Mouse (Mus musculus) intestine, postnatal 0 days (tissue): ENCODE results near the gene Prox1. TPM values are rescaled to one million over a fixed set of nuclear protein-coding genes. Genes with fewer than 3 reads are reported as not detected.
A peak's percentile ranks its signal among the peaks of the same experiment; 100 is the strongest.

Experiments used
- ATAC-seq: fragments of 200-750 bp; cut with Nextera tagmentation; 2 replicates; pipeline ENCODE4 v1.8.0; 2017; ENCODE audit warnings: mild to moderate bottlenecking, moderate TSS enrichment, moderate library complexity
- H3K27ac ChIP-seq: fragments of 300-500 bp; sonication (generic); 2 replicates; pipeline ENCODE4 v1.5.1; 2014; ENCODE audit warnings: mild to moderate bottlenecking, low read depth, low read length, moderate library complexity
- H3K27me3 ChIP-seq: fragments of 300-500 bp; sonication (generic); replicated peaks from 2 replicates; pipeline ENCODE4 v1.6.1; 2014; ENCODE audit warnings: low read length, mixed read lengths; ENCODE audit not compliant: control insufficient read depth, insufficient read depth
- H3K36me3 ChIP-seq: fragments of 300-500 bp; sonication (generic); 2 replicates; pipeline ENCODE4 v1.6.1; 2014; ENCODE audit warnings: mild to moderate bottlenecking, moderate library complexity; ENCODE audit not compliant: control insufficient read depth, insufficient read depth
- H3K4me1 ChIP-seq: fragments of 300-500 bp; sonication (generic); replicated peaks from 2 replicates; pipeline ENCODE4 v1.6.1; 2014; ENCODE audit warnings: antibody characterized with exemption, low read length, mixed read lengths; ENCODE audit not compliant: control insufficient read depth, insufficient read depth
- H3K4me2 ChIP-seq: fragments of 300-500 bp; sonication (generic); replicated peaks from 2 replicates; pipeline ENCODE4 v1.6.1; 2014; ENCODE audit warnings: low read depth, mild to moderate bottlenecking, moderate library complexity
- H3K4me3 ChIP-seq: fragments of 300-500 bp; sonication (generic); 2 replicates; pipeline ENCODE4 v1.5.1; 2014; ENCODE audit warnings: low read depth, low read length
- H3K9ac ChIP-seq: fragments of 300-500 bp; sonication (generic); 2 replicates; pipeline ENCODE4 v1.6.1; 2014; ENCODE audit warnings: mild to moderate bottlenecking, low read depth, low read length
- H3K9me3 ChIP-seq: fragments of 300-500 bp; sonication (generic); 2 replicates; pipeline ENCODE4 v1.6.1; 2016; ENCODE audit warnings: mixed run types; ENCODE audit not compliant: control insufficient read depth
- CTCF ChIP-seq: sonication (generic); IDR thresholded peaks from 2 replicates; pipeline ENCODE4 v1.5.1; 2016; ENCODE audit warnings: low read depth, mild to moderate bottlenecking, control low read depth, antibody characterized with exemption, moderate library complexity
- WGBS: fragments of 180-500 bp; shearing (Covaris S2); extraction: QIAGEN DNeasy Blood & Tissue Kit; methylation state at CpG from one replicate; pipeline ENCODE4 v1.1.7; 2014; 5-methylcytosine and 5-hydroxymethylcytosine counted together
- polyA plus RNA-seq: library from polyadenylated mRNA; unstranded; fragments of >200 nt; fragmentation: Nextera tagmentation; extraction: Ambion mirVana; gene quantifications from 2 replicates; pipeline ENCODE4 v1.2.1, GENCODE M21; 2015

The Prox1 gene
- polyA plus RNA-seq, 1 experiment from 2014 or later = 1.4 TPM

DNA sequence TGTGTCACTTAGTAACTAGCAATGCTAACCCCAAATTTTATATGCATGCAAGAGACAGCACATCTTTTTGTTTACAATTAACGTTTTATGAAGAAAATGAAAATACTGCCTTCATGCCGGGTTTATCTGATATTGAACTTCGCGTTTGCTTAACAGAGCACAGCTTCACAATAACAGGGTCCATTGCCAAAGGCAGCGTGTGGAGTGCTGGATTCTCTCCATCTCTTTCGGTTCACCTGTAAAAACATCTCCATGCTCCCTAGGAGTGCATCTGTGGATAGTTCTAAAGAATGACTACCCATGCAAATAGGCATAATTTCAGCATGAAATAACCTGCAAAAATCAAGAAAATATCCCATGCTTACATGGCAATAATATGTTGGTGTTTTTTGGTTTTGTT lies 7.0 kb downstream of the Prox1 start:
- Histone ChIP-seq H3K36me3 (no peaks in the 10 kb centered on the region), H3K27me3 (0 out of 2 replicates have a peak, but pooled peaks cover 4% of the 10 kb centered on the region), H3K9me3 (no peaks in the 10 kb centered on the region), H3K4me2 (no peak overlapping the region), H3K4me1 (no peaks in the 10 kb centered on the region), H3K4me3 (no peak overlapping the region), H3K27ac (no peak overlapping the region), H3K9ac (no peak overlapping the region)
- no peak for ATAC-seq
- 78% methylated on average over 6 of the region's 6 CpGs for WGBS
- TF ChIP-seq CTCF = no peak

DNA sequence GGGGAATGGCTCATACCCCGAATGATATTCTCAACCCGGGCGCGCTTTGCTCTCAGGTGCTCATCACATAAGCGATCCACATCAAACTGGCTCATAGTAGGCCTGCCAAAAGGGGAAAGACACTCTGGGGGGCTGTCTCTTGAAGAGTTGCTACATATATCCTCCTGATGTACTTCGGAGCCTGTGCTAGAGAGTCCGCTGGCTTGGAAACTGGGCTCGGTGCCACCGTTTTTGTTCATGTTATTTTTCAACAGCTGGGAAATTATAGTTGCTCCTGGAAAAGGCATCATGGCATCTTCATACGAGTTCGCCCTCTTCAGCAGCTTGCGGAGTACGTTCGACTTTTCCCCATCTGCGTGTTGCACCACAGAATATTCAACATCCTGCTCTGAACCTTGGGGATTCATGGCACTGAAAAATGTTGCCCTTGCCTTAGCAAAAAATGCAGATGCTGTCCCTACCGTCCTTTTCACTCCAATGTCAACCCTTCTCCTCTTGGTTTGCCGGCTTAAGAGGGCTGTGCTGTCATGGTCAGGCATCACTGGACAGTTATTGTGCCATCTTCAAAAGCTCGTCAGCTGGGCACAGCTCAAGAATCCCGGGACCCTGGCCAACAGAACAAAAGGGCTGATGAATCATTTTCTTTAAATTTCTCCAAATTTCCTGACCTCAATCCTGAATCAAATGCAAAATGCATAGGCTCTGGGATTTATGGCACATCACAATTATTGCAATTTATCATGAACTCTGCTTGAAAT lies 8.6 kb downstream of the Prox1 start:
- Histone ChIP-seq H3K9me3 (no peaks in the 10 kb centered on the region), H3K27me3 (peaks cover 4% of the 10 kb centered on the region; the same call in 1 of the 2 replicates), H3K36me3 (no peaks in the 10 kb centered on the region), H3K4me1 (no peaks in the 10 kb centered on the region), H3K4me3 (no peak overlapping the region), H3K4me2 (peak overlapping the region; percentile 35; the same call in 1 of the 2 replicates), H3K27ac (no peak overlapping the region), H3K9ac (no peak overlapping the region)
- TF ChIP-seq CTCF = no peak
- no peak for ATAC-seq
- WGBS = 73% methylated on average over 19 of the region's 19 CpGs

DNA sequence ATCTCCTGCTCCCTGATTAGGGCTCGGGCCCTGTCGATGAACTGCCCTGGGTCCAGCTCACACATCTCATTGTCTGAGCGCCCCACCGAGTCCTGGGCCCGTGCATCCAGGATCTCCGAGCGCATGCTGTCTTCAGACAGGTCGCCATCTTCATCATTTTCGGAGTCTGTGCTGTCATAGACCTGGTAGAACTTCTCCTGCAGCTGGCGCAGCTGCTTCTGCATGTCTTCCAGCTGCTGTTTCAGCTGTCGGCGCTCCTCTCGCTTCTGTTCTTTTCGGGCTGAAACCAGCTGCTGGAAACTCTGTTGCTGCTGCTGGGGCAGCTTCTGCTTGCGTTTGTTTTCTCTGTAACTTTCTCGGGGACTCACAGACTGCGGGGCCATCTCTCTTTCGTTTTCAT lies 9.2 kb downstream of the Prox1 start:
- Histone ChIP-seq H3K9me3 (no peaks in the 10 kb centered on the region), H3K27me3 (peaks cover 4% of the 10 kb centered on the region; the same call in 1 of the 2 replicates), H3K4me3 (no peak overlapping the region), H3K4me1 (no peaks in the 10 kb centered on the region), H3K9ac (no peak overlapping the region), H3K27ac (no peak overlapping the region), H3K4me2 (0 out of 2 replicates have a peak overlapping the region, but pooled peaks have one; percentile 35), H3K36me3 (no peaks in the 10 kb centered on the region)
- no peak for ATAC-seq
- 78% methylated on average over 18 of the region's 18 CpGs for WGBS
- no peak for TF ChIP-seq CTCF

DNA sequence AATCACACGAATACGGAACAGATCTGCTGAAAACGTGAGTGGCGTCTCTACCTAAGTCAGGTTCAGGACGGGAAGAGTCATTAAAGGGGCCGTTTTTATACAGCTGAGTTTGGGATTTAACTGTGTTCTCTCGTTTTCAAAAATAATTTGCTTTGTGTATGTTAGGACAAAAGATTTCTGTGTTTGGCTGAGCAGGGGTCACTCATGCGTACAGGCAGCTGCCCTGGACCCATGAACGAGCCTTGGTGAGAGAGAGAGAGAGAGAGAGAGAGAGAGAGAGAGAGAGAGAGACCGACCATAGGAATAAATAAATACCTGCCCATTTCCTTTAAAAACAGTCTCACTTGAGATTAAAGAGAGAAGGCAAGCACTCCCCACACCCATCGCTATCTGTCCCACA lies 11.1 kb downstream of the Prox1 start:
- Histone ChIP-seq H3K27me3 (peaks cover 4% of the 10 kb centered on the region; the same call in 1 of the 2 replicates), H3K9ac (no peak overlapping the region), H3K9me3 (no peaks in the 10 kb centered on the region), H3K27ac (no peak overlapping the region), H3K4me2 (no peak overlapping the region), H3K4me1 (no peaks in the 10 kb centered on the region), H3K4me3 (no peak overlapping the region), H3K36me3 (no peaks in the 10 kb centered on the region)
- ATAC-seq = no peak
- WGBS = 82% methylated on average over 11 of the region's 11 CpGs
- TF ChIP-seq CTCF = no peak

DNA sequence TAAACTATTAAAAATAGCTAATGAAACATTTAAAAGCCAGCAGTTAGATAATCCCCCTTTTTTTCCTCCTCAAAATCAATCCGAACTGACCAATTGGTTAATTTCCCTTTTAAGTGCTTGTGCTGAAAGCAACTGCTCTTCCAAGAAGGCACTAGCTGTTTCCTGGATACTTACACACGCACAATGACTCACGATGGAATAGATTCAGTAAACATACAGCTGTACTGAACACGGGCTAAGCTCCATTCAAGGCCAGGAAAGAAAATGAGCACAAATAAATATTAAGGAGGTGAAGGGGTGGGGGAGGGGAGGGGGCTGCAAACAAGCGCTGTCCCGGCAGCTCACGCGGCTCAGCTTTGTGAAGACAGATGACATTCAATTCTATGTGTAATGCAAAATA lies 14.8 kb downstream of the Prox1 start:
- Histone ChIP-seq H3K9me3 (no peaks in the 10 kb centered on the region), H3K27ac (no peak overlapping the region), H3K27me3 (peaks cover 4% of the 10 kb centered on the region; the same call in 1 of the 2 replicates), H3K9ac (no peak overlapping the region), H3K4me1 (no peaks in the 10 kb centered on the region), H3K4me3 (no peak overlapping the region), H3K4me2 (no peak overlapping the region), H3K36me3 (no peaks in the 10 kb centered on the region)
- no peak for ATAC-seq
- no peak for TF ChIP-seq CTCF
- 21% methylated on average over 8 of the region's 8 CpGs for WGBS

DNA sequence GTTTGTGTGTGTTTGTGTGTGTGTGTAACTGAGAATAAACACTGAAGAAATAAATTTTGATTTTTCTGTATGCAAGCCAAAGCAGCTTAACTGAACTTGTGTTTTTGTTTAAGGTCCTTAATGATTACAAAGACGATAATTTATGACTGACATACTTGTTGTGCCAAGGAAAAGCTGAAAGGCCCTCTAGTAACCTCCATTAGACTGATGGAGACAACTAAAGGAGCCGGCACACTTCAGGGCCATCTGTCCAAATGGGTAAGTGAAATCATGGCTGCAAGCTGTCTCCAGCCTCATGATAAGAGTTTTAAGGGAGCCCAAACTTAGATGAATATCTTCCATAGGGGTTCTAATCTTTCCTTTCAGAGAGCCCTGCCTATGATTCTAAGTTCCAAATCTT lies 15.5 kb downstream of the Prox1 start:
- H3K36me3 ChIP-seq = no peaks in the 10 kb centered on the region
- peaks cover 4% of the 10 kb centered on the region; the same call in 1 of the 2 replicates for H3K27me3 ChIP-seq
- no peak for ATAC-seq
- H3K9me3 ChIP-seq = no peaks in the 10 kb centered on the region
- no peak overlapping the region for H3K4me2 ChIP-seq
- H3K4me1 ChIP-seq = no peaks in the 10 kb centered on the region
- H3K27ac ChIP-seq = no peak overlapping the region
- no peak overlapping the region for H3K4me3 ChIP-seq
- no peak for TF ChIP-seq CTCF
- H3K9ac ChIP-seq = no peak overlapping the region
- WGBS = 40% methylated on average over 2 of the region's 2 CpGs
